Mouse (Mus musculus): ENCODE measurements around the gene Triobp. TPM values are rescaled to one million over a fixed set of nuclear protein-coding genes. Genes with fewer than 3 reads are reported as not detected.

Triobp gene
- polyA plus RNA-seq, 1 experiment from 2014 or later = 22.4 TPM

DNA sequence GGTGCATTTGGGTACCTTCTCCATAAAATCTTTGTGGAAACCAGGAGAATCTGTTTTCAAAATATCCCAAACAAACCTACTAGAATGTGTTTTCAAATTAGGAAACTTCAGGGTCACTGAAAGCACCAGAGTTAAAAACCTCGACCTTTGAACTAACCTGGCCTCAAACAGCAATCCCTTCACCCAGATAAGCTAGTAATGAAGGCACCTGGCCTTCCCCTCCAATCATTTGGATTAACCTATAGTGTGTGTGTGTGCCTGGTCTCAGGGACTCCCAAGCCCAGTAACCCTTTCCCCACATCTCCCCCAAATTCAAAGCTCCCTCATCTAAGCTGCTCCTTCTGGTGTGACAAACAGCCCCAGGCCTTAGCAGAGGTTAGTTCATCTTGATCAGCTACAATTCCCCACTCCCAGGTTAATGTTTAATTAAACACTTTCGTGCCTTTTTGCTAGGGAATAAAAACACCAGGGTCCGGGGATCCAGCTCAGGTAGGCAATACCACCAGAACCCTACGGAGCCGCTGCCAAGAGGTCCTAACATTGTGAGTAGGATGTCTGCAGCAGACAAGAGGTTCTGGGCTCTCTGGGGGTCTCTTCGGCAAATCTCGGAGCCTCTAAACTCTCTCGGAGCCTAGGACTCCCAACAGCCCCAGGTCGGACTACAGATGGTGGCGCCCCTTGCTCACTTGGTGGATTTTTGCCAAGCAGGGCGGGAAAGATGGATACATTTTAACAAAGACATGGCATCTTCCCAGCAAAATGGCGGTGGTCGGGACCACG, 79.2 kb downstream of the Triobp start:
- no peak overlapping the region for H3K27ac ChIP-seq (replicated peaks)
- WGBS = 39% methylated on average over 14 of the region's 14 CpGs
- TF ChIP-seq CTCF (IDR thresholded peaks at IDR 0.05; ENCODE audit: low read depth) (no peak), EP300 (optimal IDR thresholded peaks at IDR 0.05) (no peak)

DNA sequence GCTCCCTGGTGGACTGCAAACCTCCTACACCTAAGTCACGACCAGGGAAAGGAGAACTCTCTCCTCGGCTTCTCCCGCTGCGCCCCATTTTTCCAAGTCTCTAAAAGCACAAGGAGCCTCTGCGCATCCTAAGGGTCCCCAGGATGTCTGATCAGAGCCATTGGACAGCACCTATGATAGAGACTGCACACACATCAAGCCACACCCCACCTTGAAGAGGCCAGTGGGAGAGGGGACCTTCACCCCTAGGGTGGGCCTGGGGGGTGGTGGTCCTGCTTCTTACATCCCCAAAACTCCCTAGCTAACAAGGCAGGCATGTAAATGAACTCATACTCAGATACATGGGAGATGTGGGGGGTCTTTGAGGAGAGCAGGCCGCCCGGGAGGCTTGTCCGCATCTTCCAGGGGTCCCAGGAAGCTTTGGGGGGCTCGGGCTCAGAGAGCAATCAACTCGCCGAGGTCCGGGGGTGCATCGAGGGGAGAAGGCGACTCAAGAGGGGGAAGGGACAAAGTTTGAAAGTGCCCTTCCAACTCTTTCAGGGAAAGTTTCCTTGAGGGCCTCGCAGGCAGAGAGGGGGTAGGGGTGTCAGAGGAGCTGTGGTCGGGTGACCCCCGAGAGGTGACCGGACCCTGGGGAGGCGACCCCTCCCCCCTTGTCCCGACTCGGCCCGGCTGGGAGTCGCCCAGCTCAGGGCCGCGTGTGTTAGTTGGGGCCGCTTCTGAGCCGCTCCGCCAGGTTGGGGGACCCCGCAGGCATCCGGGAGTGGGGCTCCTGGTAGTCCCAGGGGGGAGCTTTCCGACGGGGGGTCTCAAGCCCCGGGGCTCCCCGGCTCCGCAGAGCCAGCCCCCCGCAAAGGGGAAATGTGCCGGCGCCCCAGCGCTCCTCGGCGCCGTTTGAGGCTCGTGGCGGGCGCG, 80.0 kb downstream of the Triobp start:
- no peak for TF ChIP-seq EP300 (optimal IDR thresholded peaks at IDR 0.05)
- no peak for TF ChIP-seq CTCF (IDR thresholded peaks at IDR 0.05; ENCODE audit: low read depth)
- H3K4me2 ChIP-seq (replicated peaks; ENCODE audit: low read depth) = peak overlapping the region; percentile 96
- no peaks in the 10 kb centered on the region for H3K27me3 ChIP-seq (ENCODE audit: control insufficient read depth, insufficient read depth, low read length)
- ATAC-seq (ENCODE audit: low FRiP score, low TSS enrichment) (peak; percentile 8; the same call in 1 of the 2 replicates), DNase-seq (ENCODE audit: low spot score) (peak; percentile 47)
- H3K9me3 ChIP-seq (ENCODE audit: control insufficient read depth, low read length) = no peaks in the 10 kb centered on the region
- peak overlapping the region; percentile 99 for H3K27ac ChIP-seq (replicated peaks)
- peaks cover 8% of the 10 kb centered on the region; the same call in 1 of the 2 replicates for H3K4me1 ChIP-seq (replicated peaks; ENCODE audit: control insufficient read depth, insufficient read depth)
- WGBS = 6% methylated on average over 45 of the region's 46 CpGs
- no peaks in the 10 kb centered on the region for H3K36me3 ChIP-seq (ENCODE audit: control insufficient read depth, insufficient read depth, low read length)
- peak overlapping the region; percentile 84 for H3K4me3 ChIP-seq (ENCODE audit: low read depth, low read length)
- peak overlapping the region; percentile 100 for H3K9ac ChIP-seq (ENCODE audit: low read length)

More for the DNA sequence above, 79.2 kb downstream of the Triobp start:
- peak overlapping the region; percentile 100; the same call in 1 of the 2 replicates for H3K9ac ChIP-seq (ENCODE audit: low read length)
- peak overlapping the region; percentile 84 for H3K4me3 ChIP-seq (ENCODE audit: low read depth, low read length)
- peaks cover 8% of the 10 kb centered on the region; the same call in 1 of the 2 replicates for H3K4me1 ChIP-seq (replicated peaks; ENCODE audit: control insufficient read depth, insufficient read depth)
- H3K36me3 ChIP-seq (ENCODE audit: control insufficient read depth, insufficient read depth, low read length) = no peaks in the 10 kb centered on the region
- no peaks in the 10 kb centered on the region for H3K27me3 ChIP-seq (ENCODE audit: control insufficient read depth, insufficient read depth, low read length)
- H3K9me3 ChIP-seq (ENCODE audit: control insufficient read depth, low read length) = no peaks in the 10 kb centered on the region
- no peak for DNase-seq (ENCODE audit: low spot score)
- H3K4me2 ChIP-seq (replicated peaks; ENCODE audit: low read depth) = peak overlapping the region; percentile 96
- ATAC-seq (ENCODE audit: low FRiP score, low TSS enrichment) = no peak

- peak; percentile 96 for DNase-seq (ENCODE audit: low spot score)
- ATAC-seq (ENCODE audit: low FRiP score, low TSS enrichment) = peak; percentile 82
- H3K4me3 ChIP-seq (ENCODE audit: low read depth, low read length) = peak within 1 kb of the TSS; percentile 84
- no peaks in the 10 kb centered on the region for H3K27me3 ChIP-seq (ENCODE audit: control insufficient read depth, insufficient read depth, low read length)
- peak within 1 kb of the TSS; percentile 96 for H3K4me2 ChIP-seq (replicated peaks; ENCODE audit: low read depth)
- peak within 1 kb of the TSS; percentile 99 for H3K27ac ChIP-seq (replicated peaks)
- no peaks in the 10 kb centered on the region for H3K36me3 ChIP-seq (ENCODE audit: control insufficient read depth, insufficient read depth, low read length)
- no peaks in the 10 kb centered on the region for H3K9me3 ChIP-seq (ENCODE audit: control insufficient read depth, low read length)
- 0% methylated on average over 35 of the region's 58 CpGs for WGBS
- H3K9ac ChIP-seq (ENCODE audit: low read length) = peak within 1 kb of the TSS; percentile 100
- H3K4me1 ChIP-seq (replicated peaks; ENCODE audit: control insufficient read depth, insufficient read depth) = peaks cover 8% of the 10 kb centered on the region; the same call in 1 of the 2 replicates
- peak; percentile 11; the same call in 1 of the 2 replicates for TF ChIP-seq CTCF (IDR thresholded peaks at IDR 0.05; ENCODE audit: low read depth)
- TF ChIP-seq EP300 (optimal IDR thresholded peaks at IDR 0.05) = peak; percentile 63
Measured at GRCm38 (mm10) chr15:79028237-79028738, 80.8 kb downstream of the Triobp start, which contains the start of gene H1f0. Gene H1f0, plus strand, starts transcription at chr15:79028450.

DNA sequence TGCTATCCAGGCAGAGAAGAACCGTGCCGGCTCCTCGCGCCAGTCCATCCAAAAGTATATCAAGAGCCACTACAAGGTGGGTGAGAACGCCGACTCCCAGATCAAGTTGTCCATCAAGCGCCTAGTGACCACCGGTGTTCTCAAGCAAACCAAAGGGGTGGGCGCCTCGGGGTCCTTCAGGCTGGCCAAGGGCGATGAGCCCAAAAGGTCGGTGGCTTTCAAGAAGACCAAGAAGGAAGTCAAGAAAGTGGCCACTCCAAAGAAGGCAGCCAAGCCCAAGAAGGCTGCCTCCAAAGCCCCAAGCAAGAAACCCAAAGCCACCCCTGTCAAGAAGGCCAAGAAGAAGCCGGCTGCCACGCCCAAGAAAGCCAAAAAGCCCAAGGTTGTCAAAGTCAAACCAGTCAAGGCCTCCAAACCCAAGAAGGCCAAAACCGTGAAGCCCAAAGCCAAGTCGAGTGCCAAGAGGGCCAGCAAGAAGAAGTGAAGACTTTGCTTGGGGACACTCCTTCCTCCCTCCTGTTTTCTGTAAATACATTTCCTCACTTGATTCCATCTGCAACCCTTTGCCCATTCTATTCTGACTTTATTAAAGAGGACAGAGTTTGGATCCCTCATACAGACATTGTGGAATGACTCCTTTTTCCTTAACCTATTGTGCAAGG, 81.4 kb downstream of the Triobp start:
- Histone ChIP-seq H3K9me3 (ENCODE audit: control insufficient read depth, low read length) (no peaks in the 10 kb centered on the region), H3K4me3 (ENCODE audit: low read depth, low read length) (peak overlapping the region; percentile 84), H3K36me3 (ENCODE audit: control insufficient read depth, insufficient read depth, low read length) (no peaks in the 10 kb centered on the region), H3K27me3 (ENCODE audit: control insufficient read depth, insufficient read depth, low read length) (no peaks in the 10 kb centered on the region), H3K27ac (replicated peaks) (peak overlapping the region; percentile 99), H3K4me1 (replicated peaks; ENCODE audit: control insufficient read depth, insufficient read depth) (peaks cover 8% of the 10 kb centered on the region; the same call in 1 of the 2 replicates), H3K9ac (ENCODE audit: low read length) (peak overlapping the region; percentile 100), H3K4me2 (replicated peaks; ENCODE audit: low read depth) (peak overlapping the region; percentile 96)
- TF ChIP-seq EP300 (optimal IDR thresholded peaks at IDR 0.05) (no peak), CTCF (IDR thresholded peaks at IDR 0.05; ENCODE audit: low read depth) (no peak)
- no peak for ATAC-seq (ENCODE audit: low FRiP score, low TSS enrichment)
- 9% methylated on average over 16 of the region's 16 CpGs for WGBS
- DNase-seq (ENCODE audit: low spot score) = no peak

GRCm38 (mm10) chr15:79029519-79030241, 82.2 kb downstream of the Triobp start:
- Histone ChIP-seq H3K4me1 (replicated peaks; ENCODE audit: control insufficient read depth, insufficient read depth) (peaks cover 8% of the 10 kb centered on the region; the same call in 1 of the 2 replicates), H3K27me3 (ENCODE audit: control insufficient read depth, insufficient read depth, low read length) (no peaks in the 10 kb centered on the region), H3K4me2 (replicated peaks; ENCODE audit: low read depth) (peak overlapping the region; percentile 96), H3K36me3 (ENCODE audit: control insufficient read depth, insufficient read depth, low read length) (no peaks in the 10 kb centered on the region), H3K9ac (ENCODE audit: low read length) (peak overlapping the region; percentile 100), H3K4me3 (ENCODE audit: low read depth, low read length) (peak overlapping the region; percentile 84), H3K27ac (replicated peaks) (peak overlapping the region; percentile 99), H3K9me3 (ENCODE audit: control insufficient read depth, low read length) (no peaks in the 10 kb centered on the region)
- DNase-seq (ENCODE audit: low spot score) (no peak), ATAC-seq (ENCODE audit: low FRiP score, low TSS enrichment) (no peak)
- WGBS = under 1% methylated on average over 11 of the region's 11 CpGs
- TF ChIP-seq EP300 (optimal IDR thresholded peaks at IDR 0.05) (no peak), CTCF (IDR thresholded peaks at IDR 0.05; ENCODE audit: low read depth) (no peak)
